Mouse (Mus musculus): ENCODE data around the gene Gm13199.

Gene Gm13199

DNA sequence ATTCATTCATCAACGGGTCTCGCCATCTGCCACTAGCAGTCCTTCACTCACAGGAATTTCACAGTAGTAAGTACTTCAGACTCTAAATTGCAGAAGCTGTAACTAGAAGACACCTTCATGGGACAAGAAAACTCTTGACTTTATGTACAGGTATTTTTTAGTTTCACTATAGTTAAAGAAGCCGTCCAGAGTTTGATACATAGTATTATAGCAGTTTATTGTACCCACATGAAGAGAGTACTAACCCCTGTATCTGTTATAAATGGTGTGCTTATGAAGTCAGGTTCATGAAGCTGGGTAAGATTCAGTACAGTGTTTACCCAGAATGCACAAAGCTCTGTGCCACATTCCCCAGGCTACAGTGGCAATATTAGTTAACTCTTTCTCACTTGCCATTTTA lies at the start of gene Gm13199:
Gene Gm13199, minus strand, starts transcription at position 101 of the 400 bp plus-strand sequence.
- no peak for DNase-seq

DNA sequence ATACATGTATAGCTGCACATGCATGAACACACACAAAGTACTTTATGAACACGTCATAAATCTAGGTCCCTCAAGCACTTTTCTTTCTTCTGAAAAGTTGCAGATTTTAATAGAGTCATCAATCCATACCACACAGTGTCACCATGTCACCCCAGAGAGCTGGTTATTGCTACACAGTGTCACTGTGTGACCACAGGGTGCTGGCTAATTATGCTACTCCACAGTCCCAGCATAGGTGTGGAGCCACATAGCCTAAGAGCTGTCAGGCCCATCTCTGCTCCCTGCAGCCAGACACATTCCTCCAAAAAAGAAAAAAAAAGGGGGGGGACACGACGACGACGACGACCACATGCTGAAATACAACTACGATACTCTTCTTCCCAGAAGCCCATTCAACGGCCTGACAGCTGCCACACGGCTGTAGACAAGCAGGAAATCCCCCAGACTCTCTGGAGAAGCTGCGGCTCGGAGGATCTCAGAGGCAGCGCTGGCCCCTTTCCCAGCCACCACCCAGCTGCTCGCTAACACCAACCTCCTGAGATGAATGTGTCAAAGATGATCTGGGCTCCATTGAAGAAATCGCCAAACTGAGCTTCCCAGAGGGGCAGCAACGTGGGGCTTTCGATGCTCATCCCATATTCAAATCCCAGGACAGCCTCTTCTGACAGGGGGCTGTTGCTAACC lies 48.7 kb upstream of the Gm13199 start:
- no peak for DNase-seq

DNA sequence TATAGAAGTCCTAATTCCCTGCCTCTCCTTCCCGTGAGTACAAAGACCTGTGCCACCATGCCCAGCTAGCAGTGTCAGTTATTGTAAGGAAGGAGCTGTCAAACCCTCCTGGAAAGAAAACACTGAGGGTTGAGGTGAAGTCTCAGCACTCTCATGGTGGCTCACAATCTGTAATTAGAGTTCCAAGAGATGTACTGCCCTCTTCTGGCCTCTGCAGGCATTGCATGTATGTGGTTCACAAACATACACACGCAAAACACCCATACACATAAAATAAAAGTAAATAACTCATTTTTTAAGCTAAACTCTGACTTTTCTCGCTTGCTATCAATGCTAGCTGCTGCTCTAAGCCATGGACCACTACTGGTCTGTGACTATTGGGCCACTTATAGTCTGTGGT lies 43.9 kb upstream of the Gm13199 start:
- no peak for DNase-seq

DNA sequence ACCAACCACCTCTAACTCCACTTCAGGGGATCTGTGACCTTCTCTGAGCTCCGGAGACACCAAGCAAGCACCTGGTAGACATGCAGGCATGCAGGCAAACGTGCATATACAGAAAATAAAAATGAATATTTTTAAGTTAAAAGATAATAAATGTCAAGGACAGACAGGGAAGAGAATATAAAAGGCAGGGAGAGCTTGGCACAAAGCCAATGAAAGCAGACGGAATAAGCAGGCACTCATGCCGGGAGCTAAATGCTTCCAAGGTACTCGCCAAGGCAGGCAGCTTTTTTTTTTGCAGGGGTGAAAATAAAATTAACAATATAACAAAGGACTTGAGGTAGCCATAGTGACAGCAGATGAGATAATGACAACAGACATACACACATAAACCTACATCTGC lies 43.4 kb upstream of the Gm13199 start:
- DNase-seq, result peak; percentile 74

DNA sequence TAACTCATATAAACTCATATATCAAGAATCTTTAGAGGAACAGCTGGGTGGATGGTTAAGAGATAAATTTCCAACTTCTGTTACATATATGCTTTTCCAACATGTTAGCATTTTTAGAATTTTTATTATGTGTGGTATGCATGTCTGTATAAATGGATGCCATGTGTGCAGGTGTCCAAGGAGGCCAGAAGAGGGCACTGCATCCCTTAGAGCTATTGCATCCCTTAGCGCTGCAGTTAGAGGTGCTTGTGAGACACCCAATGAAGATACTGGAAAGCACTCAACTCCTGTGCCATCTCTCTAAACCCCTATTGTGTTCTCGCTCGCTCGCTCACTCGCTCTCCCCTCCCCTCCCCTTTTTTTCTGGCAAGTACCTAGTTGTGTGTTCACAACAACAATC lies 37.4 kb upstream of the Gm13199 start:
- no peak for DNase-seq

DNA sequence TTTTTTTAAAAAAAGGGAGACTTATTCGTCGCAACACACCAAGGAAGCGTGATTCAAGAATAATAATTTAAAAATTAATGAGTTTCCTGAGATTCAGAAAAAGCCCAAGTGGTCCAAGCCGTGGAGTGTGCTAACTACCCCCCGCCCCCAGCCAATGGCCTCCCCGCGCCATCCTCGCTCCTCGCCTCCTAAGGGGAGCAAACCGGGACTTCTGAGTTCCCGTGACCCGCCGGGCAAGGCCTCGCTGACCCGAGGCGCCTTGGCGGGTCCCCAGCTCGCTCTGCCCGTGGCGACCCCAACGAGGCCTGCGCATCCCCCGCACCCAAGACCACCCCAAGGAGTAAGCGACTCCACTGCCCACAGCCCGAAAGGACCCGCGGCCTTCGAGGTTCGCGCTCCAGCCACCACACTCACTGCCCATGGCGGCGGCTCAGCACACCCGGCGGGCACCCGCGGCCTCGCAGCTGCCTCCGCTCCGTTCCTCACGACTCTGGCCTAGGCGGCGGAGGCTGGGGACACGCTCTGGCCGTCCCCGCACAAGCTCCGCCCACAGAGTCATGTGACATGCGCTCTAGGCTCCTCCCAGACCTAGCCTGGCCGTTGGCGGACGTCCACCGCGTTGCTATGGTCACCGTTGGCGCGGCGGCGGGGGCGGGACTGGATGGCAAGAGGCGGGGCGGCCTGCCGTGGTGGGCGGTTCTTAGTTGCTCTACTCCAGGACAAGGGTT lies 32.3 kb upstream of the Gm13199 start, which contains the start of gene Sec61a2:
Gene Sec61a2, minus strand, starts transcription at position 590 of the 728 bp plus-strand sequence.
- DNase-seq, result peak; percentile 98

DNA sequence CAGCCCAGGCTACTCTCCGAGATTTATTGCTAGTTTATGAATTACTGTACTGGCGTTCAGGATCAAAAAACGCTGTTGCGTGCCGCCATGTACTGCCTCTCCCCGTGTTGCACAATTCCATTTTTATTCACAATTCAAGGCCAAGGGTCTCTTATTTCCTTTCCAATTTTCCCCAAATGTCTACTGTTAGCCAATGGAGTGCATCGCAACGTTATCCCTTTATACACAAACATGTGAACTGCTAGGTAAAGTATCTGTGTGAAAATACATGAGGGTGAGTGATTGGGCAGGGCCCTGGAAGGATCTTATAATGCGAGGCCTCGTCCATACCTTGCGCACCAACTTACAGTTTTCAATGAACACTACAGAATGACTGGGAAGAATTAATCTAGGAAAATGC lies 31.6 kb upstream of the Gm13199 start:
- DNase-seq, result no peak

DNA sequence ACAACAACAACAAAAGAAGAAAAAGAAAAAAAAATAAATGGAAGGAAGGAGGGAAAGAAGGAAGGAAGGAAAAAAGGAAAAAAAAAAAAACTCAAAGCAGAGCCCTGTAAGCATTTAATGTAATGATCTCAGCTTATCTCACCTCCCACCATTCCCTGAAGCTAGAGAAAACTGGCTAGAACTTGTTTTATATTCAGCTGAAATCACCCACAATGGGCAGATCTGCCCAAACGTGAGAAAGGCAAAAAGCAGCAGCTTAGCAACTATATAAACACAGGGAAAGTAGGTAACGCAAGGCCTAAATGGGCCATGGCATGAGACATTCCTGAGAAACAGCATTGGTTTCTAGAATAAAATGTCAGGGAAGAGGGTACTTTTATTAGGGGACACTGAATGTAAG lies 26.7 kb upstream of the Gm13199 start:
- DNase-seq, result no peak

DNA sequence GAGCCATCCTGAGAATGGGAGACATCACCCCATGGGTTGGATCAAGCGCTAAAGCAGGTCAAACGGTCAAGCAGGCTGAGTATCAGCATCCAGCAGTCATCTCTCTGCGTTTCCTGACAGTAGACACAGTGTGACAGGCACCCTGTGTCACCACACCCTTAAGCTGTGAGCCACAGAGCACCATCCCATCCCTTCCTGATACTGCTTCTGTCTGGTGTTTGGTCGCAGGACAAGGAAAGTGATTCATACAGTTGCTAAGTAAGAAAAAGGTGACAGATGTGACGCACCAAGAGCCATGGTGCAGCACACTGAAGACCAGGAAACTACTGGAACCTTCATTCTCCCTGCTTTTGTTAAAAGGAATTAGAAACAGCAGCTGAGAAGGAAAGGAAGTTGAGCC lies 26.1 kb upstream of the Gm13199 start:
- no peak for DNase-seq

DNA sequence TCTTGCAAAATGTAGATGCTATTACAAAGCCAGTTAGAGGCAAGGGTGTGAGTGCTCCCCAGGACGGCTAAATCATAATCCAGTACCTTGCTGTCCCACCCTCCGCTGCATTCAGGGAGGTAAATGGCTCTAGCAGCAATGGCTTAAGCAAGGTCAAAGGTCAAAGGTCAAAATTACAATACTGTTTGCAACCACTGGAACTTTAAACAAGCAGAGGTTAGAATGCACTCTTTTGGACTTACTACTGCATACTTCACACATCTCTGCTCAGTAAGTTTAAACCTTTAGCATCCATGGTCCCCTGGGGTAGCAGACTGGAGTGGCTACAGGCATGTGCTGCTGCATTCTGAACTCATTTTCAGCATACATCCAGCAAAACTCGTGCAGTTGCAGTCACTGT lies 14.7 kb upstream of the Gm13199 start:
- DNase-seq, result no peak

DNA sequence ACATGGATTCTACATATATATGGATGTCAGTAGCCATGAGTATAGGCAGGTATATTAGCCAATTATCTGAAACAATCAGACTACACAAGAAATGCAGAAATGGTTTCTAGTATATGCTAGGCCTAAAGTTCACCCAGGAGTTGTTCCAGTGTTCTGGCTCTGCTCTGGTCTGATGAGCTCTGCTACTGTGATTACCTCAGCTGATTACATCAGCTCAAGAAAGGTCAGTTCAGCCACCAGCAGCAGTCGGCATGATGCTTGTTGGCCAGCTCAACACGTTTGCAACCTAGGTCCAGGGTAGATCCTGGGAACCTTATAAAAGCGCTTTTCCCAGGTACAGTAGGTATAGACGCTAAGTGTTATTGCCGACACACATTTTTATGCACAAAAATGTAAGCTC lies 7.0 kb upstream of the Gm13199 start:
- DNase-seq, result no peak

DNA sequence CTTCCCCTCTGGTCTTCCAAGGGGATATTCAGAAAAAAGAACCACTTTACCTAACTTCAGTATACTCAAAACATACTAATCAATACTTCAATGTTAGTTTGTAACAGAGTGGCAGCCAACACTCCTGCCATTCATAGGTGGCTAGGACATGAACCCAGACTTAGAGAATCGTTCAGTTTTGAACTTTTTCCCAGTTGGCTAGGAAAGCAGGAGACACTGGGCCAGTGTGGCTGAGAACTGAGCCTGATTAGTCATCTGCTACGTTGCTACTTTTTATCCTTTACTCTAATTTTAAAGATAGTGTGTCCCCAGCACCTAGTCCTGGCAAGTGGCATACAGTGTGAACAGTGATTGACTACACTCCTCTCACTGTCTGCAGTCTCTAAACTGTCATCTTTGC lies 4.9 kb upstream of the Gm13199 start:
- no peak for DNase-seq

DNA sequence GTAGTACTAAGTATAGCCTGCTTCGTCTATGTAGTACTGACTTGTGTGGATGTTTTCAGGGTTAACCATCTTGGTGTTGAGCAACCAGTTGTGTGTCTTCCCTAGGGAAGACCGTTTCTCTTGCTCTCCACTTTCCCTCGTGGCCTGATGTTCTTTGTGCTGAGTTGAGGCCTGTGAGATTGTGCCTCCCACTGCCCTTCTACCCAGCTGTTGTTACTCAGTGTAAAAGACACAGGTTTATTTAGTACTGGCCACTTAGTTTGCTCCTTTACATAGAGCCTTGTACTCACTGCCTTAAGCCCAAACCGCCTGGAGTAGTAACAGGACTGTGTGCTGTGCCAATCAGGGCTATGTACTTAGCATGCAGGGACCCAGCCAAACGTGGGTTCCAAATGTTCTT lies 10.9 kb downstream of the Gm13199 start:
- no peak for DNase-seq

DNA sequence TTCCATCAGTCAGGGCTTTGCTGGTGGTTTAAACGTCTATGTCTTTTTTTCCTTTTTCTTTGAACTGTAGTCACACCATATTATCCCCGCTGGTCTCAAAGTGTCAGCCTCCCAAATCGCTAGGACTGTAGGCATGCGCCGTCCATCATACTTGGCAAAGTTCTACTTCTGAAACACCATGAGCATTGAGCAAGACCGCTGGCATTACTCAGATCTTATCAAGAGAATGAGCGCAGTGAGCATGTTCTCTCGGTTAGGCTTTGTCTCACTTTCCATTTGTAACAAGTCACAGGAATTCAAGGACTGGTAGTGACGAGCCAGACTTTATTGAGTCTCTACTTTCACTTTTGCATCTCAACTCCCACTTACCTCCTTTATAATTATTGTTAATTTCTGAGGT lies 11.6 kb downstream of the Gm13199 start:
- no peak for DNase-seq

DNA sequence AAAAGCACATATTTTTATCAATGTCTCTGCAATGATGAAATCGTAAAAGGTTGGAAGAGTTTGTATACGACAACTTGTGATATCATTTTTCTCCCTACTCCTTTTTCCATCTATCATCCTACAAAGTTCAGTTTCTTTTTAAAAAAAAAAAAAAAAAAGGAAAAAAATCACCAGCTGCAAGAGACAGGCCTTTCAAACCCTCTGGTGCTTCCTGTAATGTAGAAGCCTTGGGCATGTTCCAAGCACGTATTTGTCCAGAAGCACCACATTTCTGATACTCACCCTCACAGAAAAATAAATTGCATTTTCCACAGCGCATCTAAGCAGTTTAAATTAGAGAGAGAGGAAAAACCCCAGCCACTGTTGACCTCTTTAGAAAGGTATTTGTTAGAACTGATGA lies 16.9 kb downstream of the Gm13199 start:
- no peak for DNase-seq

DNA sequence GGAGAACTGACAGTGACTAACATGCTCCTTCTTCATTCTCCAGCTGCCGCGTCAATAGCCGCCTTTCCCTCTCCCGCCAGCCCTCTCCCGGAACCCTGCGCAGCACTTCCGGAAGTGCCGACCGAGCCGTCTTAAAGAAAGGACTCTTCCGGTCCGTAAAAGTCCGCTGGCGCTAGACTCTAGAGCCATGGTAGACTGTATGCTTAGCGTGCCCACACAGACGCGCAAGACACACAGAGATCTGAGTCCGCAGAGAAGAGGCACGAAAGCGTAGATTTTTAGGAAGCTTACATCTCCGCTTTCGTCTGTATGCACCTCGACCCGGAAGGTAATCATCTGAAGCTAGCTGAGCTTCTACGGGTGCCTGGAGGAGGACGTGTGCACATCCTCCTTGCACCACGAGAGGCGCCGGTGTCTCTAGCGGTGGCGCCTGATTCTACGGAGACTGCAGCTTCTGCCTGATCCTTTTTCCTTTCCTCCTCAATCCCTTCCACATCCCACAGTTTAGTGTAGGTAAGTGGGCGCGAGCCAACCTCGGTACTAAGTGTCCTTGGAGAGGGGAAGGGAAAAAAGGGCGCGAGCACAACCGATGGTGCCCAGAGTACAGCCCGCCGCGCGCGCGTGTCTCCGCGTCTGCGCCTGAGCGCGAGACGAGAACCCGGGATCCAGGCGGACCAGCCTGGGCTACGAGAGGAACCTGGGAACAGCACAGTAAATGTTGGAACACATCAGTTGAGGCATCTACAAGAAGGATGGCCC lies 17.7 kb downstream of the Gm13199 start, which contains the start of the genes Nudt5 and Cdc123:
Gene Nudt5, plus strand, starts transcription at position 147 of the 759 bp plus-strand sequence.
Gene Cdc123, minus strand, starts transcription at position 292 of the 759 bp plus-strand sequence.
- peak; percentile 92 for DNase-seq

DNA sequence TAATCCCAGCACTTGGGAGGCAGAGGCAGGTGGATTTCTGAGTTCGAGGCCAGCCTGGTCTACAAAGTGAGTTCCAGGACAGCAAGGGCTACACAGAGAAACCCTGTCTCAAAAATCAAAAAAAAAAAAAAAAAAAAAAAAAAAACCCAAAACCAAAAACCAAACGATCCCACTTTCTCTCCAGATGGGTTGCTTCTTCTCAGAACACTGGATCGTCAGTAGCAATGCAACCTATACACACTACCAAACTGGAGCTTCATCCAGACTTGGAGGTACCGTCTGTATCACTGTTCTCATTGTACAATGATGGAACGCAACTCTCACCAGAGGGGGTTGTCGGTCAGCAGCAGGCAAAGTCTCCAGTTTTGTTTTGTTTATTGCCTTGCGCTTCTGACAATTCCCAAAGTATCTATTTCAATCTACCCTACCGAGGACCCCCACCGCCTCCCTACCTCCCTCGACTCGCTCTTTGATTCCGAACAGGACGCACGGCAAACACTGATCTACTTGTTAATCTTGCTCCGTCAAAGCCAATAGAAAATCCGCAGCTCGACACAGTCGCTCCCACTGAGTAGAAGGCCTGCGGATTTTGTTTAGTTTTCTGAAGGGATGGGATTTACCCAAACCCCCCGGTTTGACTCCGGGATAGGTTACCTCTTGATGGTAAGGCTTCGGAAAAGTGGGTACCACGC lies 18.4 kb downstream of the Gm13199 start:
- DNase-seq, result no peak

DNA sequence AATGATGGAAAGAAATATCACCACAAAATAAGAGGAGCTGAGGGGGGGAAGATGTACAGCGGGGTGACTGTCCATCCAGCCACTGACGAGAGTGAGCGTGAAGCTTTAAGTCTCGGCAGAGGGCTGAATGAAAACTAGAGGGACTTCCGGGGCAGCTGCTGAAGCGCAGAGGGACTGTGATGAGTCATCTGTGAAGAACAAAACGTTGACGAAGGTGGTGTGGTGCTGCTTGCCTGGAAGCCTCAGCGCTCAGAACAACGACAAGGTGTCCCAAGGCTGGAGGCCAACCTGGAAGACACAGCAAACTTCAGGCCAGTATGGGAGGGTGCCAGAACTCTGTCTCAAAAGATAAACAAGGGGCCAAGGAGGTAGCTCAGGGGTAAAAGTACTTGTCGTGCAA lies 21.9 kb downstream of the Gm13199 start:
- DNase-seq, result no peak

DNA sequence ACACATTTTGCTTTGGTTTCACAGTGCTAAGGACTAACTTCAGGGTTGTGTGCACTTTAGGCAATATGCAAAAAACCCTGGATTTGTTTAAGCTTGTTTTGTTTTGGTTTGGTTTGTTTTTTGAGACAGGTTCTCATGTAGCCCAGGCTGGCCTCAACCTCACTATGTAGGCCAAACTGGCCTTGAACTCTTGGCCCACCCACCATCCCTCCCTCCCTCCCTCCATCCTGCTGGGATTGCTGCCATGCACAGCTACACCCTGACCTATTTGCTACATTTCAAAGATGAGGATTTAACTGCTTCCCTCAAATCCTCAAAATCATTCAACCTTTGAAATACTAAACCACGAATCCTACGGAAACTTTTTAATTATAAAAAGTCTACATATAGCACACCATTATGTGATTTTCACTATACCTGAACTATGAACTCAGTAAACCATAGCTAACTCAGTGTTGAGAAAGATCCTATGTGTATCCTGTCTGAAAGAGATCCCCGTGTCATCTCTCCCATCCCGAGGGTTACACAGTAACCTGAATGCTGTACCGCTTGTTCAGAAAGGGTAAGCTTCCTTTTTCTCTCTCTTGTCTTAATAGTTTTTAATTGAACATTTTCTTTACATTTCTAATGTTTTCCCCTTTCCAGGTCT lies 37.3 kb downstream of the Gm13199 start:
- DNase-seq, result no peak

DNA sequence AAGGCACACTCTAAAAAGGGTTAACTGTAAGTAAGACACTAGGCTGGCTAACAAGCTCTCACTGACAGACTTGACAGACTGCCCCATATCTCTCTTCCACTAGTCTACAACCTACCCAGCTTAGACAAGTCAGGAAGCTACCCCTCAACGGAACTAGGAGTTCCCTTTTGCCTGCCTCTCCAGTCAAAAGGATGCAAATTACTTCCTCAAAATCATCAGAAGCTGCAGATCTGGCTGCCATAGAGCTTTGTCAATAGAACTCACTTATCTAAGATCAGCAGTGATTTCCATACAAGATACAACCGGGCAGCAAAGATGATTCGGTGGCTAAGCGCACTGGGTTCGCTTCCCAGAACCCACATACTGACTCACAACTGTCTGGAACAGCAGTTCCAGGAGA lies 38.0 kb downstream of the Gm13199 start:
- DNase-seq, result no peak

DNA sequence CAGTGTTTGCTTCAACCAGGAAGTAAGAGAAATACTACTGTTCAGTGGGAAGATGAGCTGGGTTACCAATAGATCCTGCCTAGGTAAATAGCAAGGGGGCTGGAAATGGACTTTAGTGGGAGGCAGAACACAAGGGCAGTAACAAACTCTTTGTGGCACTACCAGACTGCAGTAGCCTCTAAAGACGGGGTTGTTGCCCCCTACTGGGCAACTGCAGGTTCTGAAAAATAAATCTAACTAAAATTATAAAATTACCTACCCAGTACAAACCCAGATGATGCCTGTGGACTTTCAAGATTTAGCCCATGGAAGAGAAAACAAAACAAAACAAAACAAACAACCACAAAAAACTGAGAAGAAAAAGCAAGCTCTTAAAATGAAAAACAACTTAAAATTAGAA lies 38.5 kb downstream of the Gm13199 start:
- DNase-seq, result no peak

DNA sequence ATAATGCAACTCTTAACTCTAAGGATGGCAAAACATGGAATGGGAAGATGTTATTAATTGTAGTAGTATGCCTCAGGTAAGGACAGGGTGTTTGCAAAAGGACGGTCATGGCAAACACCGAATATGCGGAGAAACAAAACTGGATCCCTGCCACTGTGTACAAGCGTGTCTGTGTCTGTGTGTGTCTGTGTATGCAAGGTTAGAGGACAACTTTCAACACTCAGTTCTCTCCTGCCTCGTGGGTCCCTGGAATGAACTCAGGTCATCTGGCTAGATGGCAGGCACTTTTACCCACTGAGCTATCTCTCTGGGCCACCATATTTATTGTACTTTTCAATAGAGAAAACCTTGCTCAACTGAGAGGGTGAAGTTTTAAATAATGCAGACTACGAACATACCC lies 40.3 kb downstream of the Gm13199 start:
- DNase-seq, result no peak

DNA sequence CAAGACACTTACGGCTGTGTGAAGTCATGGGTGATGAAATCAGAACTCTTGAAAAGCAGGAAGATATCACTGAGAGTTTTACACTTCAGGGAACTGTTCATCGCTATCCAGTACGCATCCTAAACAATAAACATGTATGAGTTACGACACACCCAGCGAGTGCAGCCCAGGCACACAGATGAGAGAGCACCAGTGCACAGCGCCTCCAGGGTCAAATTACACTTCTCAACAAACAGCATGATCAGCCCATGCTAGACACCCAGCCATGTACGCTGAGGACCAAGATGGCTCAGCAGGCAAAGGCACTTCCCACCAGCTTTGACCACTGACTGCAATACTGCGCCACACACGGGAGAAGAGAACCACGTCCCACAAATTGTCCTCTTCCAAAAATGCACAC lies 41.5 kb downstream of the Gm13199 start:
- DNase-seq, result no peak
